Mouse (Mus musculus) forebrain, embryonic 11.5 days (tissue): ENCODE data around the gene Grk6. TPM values are rescaled to one million over a fixed set of nuclear protein-coding genes. Genes with fewer than 3 reads are reported as not detected.

ENCODE experiments used
- ATAC-seq: fragments of 200-750 bp; cut with Nextera tagmentation; replicated peaks from 2 replicates; pipeline ENCODE4 v1.8.0; 2017; ENCODE audit warnings: moderate TSS enrichment; ENCODE audit not compliant: low FRiP score
- DNase-seq: peaks from one replicate; pipeline ENCODE4 v3.0.0-alpha.2; 2017; ENCODE audit warnings: low spot score
- H3K27ac ChIP-seq: fragments of 300-500 bp; sonication (generic); 2 replicates; pipeline ENCODE4 v1.5.1; 2014; ENCODE audit warnings: low read depth, low read length
- H3K27me3 ChIP-seq: fragments of 300-500 bp; sonication (generic); 2 replicates; pipeline ENCODE4 v1.6.1; 2014; ENCODE audit warnings: mild to moderate bottlenecking, low read length, mixed read lengths; ENCODE audit not compliant: control insufficient read depth, insufficient read depth
- H3K36me3 ChIP-seq: fragments of 300-500 bp; sonication (generic); 2 replicates; pipeline ENCODE4 v1.6.1; 2014; ENCODE audit warnings: mild to moderate bottlenecking, low read length, moderate library complexity, mixed read lengths; ENCODE audit not compliant: control insufficient read depth, insufficient read depth
- H3K4me1 ChIP-seq: fragments of 300-500 bp; sonication (generic); replicated peaks from 2 replicates; pipeline ENCODE4 v1.6.1; 2014; ENCODE audit warnings: low read length, mixed read lengths; ENCODE audit not compliant: control insufficient read depth, insufficient read depth
- H3K4me2 ChIP-seq: fragments of 300-500 bp; sonication (generic); 2 replicates; pipeline ENCODE4 v1.6.1; 2014; ENCODE audit warnings: low read depth, mild to moderate bottlenecking, low read length, moderate library complexity, mixed read lengths; ENCODE audit not compliant: severe bottlenecking
- H3K4me3 ChIP-seq: fragments of 300-500 bp; sonication (generic); 2 replicates; pipeline ENCODE4 v1.5.1; 2014; ENCODE audit warnings: low read depth, low read length
- H3K9ac ChIP-seq: fragments of 300-500 bp; sonication (generic); 2 replicates; pipeline ENCODE4 v1.6.1; 2014; ENCODE audit warnings: low read length
- H3K9me3 ChIP-seq: fragments of 300-500 bp; sonication (generic); 2 replicates; pipeline ENCODE4 v1.6.1; 2016; ENCODE audit warnings: low read length, mixed read lengths; ENCODE audit not compliant: control insufficient read depth
- WGBS: fragments of 180-500 bp; shearing (Covaris S2); extraction: QIAGEN DNeasy Blood & Tissue Kit; methylation state at CpG from one replicate; pipeline ENCODE4 v1.1.7; 2014; 5-methylcytosine and 5-hydroxymethylcytosine counted together
- polyA plus RNA-seq: library from polyadenylated mRNA; unstranded; fragments of >200 nt; fragmentation: Nextera tagmentation; extraction: Ambion mirVana; gene quantifications from 2 replicates; pipeline ENCODE4 v1.2.1, GENCODE M21; 2014

The Grk6 gene
- 69.5 and 79.2 TPM in 2 replicates for polyA plus RNA-seq

GRCm38 (mm10) chr13:55444937-55445315, at the start of gene Grk6:
Gene Grk6 (plus strand): TSS chr13:55445072.
- peaks cover 8% of the 10 kb centered on the region; the same call in 1 of the 2 replicates for H3K4me1 ChIP-seq
- H3K4me2 ChIP-seq, result peak within 1 kb of the TSS; percentile 86
- H3K9ac ChIP-seq, result peak within 1 kb of the TSS; percentile 94
- H3K4me3 ChIP-seq, result peak within 1 kb of the TSS; percentile 90
- H3K9me3 ChIP-seq, result no peaks in the 10 kb centered on the region
- H3K27me3 ChIP-seq, result no peaks in the 10 kb centered on the region
- H3K36me3 ChIP-seq, result no peaks in the 10 kb centered on the region
- peak within 1 kb of the TSS; percentile 87 for H3K27ac ChIP-seq
- WGBS, result under 1% methylated on average over 35 of the region's 35 CpGs
- DNase-seq, result peak; percentile 99
- ATAC-seq, result peak; percentile 96

- H3K27me3 ChIP-seq, result no peaks in the 10 kb centered on the region
- ATAC-seq, result no peak
- 90% methylated on average over 1 of the region's 1 CpGs for WGBS
Measured at GRCm38 (mm10) chr13:55398088-55398487, 46.8 kb upstream of the Grk6 start, which contains the start of gene Slc34a1. Gene Slc34a1 (plus strand): TSS chr13:55398187.

DNA sequence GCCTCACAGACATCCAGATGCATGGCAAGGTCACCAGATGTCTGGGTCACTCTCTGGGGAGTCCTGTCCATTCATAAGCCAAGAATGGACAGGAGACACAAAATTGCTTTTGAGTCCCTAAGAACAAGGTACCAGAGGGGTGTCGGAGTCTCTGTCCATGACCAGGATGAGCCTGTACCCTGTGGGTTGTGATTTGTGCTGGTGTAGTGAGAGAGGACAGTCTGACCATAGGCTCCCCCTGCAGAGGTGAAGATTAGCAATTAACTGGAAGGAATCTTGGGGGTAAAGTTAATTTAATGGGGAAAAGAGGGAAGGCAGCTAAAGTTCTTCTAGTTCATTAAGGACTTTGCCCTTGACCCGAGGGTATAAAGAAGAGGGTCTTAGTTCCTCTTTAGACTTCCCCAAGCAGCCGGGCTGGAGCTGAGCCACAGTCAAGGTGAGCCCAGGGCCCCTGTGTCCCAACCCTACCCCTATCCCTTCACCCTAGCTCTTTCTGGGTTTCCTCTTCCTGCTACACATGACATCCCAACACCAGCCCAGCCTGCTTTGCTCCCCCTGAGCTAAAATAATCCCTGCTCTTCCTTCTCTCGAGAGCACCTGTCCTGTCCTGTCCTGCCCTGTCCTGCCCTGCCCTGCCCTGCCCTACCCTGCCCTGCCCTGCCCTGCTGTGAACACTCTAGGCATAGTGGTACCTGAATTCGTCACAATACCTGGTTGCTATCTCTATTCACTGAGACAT, 45.4 kb upstream of the Grk6 start:
- Histone ChIP-seq H3K4me1 (no peaks in the 10 kb centered on the region), H3K27ac (no peak overlapping the region), H3K4me3 (no peak overlapping the region), H3K27me3 (no peaks in the 10 kb centered on the region), H3K4me2 (no peak overlapping the region), H3K9me3 (no peaks in the 10 kb centered on the region), H3K36me3 (no peaks in the 10 kb centered on the region), H3K9ac (no peak overlapping the region)
- WGBS, result 66% methylated on average over 5 of the region's 5 CpGs
- DNase-seq (no peak), ATAC-seq (no peak)

More at GRCm38 (mm10) chr13:55398088-55398487, 46.8 kb upstream of the Grk6 start, which contains the start of gene Slc34a1:
- Histone ChIP-seq H3K4me2 (no peak within 1 kb of the TSS), H3K4me1 (no peaks in the 10 kb centered on the region), H3K9me3 (no peaks in the 10 kb centered on the region), H3K9ac (no peak within 1 kb of the TSS), H3K36me3 (no peaks in the 10 kb centered on the region), H3K27ac (no peak within 1 kb of the TSS), H3K4me3 (no peak within 1 kb of the TSS)
- DNase-seq, result no peak

DNA sequence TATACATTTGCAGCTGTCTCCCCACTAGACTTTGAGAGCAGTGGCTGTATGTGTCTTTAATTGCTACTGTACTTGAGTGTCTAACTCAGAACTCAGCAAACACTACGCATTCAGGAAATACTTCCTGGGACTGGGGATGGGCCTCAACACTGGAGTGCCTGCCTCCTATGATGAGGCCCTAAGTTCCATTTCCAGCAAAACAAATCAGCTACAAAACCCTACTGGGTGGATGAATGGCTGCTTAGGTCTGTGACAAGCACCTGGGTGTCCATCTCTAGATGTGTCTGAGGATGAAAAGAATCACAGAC, 44.9 kb upstream of the Grk6 start:
- Histone ChIP-seq H3K9me3 (no peaks in the 10 kb centered on the region), H3K4me2 (no peak overlapping the region), H3K27me3 (no peaks in the 10 kb centered on the region), H3K27ac (no peak overlapping the region), H3K36me3 (no peaks in the 10 kb centered on the region), H3K4me1 (no peaks in the 10 kb centered on the region), H3K9ac (no peak overlapping the region), H3K4me3 (no peak overlapping the region)
- no peak for ATAC-seq
- WGBS, result 92% methylated on average over 1 of the region's 1 CpGs
- no peak for DNase-seq

DNA sequence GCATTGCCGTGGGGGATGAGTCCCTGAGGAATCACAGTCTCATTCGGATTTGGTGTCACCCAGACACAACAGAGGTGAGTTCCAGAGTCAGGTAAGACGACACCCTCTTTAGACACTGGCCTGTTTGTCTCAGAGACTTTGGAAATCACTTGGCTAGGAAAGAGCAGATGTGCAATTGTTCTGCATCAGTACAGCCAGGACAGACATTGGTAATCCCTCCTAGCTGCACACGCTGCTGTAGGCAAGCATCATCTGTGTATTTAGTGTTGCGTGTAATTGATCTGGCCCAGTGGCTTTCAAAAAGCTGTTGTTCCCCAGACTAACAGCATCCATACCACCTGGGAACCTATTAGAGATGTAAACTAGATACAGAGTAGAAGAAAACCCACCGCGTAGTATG, 41.6 kb upstream of the Grk6 start:
- ATAC-seq, result no peak
- peaks cover 7% of the 10 kb centered on the region; the same call in 1 of the 2 replicates for H3K4me1 ChIP-seq
- DNase-seq, result no peak
- H3K4me2 ChIP-seq, result no peak overlapping the region
- H3K27me3 ChIP-seq, result no peaks in the 10 kb centered on the region
- no peak overlapping the region for H3K27ac ChIP-seq
- 79% methylated on average over 7 of the region's 7 CpGs for WGBS
- no peaks in the 10 kb centered on the region for H3K36me3 ChIP-seq
- no peak overlapping the region for H3K9ac ChIP-seq
- no peak overlapping the region for H3K4me3 ChIP-seq
- H3K9me3 ChIP-seq, result no peaks in the 10 kb centered on the region

DNA sequence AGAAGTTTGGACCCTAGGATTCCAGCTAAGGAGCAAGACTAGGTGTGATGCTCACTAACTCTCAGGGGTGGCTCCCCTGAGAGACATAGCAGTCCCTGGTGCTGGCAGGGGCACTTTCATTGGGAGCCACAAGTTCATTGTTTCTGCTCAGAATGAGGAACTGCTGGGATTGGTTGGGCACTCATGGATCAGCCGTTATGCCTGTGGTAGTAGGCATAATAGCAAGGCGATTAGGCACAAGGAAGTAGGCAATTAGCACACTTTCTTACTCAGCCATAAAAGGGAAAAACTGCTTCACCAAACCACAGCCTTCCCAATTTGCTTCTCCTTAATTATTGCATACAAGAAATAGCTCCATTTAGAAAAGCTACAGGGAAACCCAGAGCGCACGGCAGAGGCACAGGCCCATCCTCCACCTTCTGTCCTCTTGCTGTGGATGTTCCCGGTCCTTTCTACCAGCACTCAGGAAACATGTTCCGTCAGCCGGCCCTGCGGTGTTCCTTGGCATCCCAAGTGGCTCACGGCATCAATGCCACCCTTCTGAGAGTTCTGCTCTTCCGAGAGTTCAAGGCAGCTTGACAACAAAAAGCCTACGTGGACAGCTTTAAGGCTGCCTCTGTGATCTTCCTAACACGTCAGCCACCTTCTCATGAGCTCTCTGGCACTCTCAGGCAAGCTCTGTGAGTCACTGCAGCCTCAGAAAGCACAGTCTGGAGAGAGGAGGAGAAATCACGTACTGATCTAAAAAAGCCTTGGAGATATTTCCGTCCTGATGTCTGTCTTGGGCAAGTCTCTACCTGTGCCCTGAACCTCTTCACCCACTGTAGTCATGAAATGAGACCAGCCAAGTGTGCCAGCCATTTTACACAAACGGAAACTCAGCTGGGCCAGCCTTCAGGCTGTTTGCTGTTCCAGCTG, 40.7 kb upstream of the Grk6 start:
- ATAC-seq (no peak), DNase-seq (no peak)
- no peaks in the 10 kb centered on the region for H3K27me3 ChIP-seq
- no peaks in the 10 kb centered on the region for H3K36me3 ChIP-seq
- H3K27ac ChIP-seq, result 0 out of 2 replicates have a peak overlapping the region, but pooled peaks have one; percentile 21
- WGBS, result 68% methylated on average over 15 of the region's 15 CpGs
- no peak overlapping the region for H3K9ac ChIP-seq
- no peak overlapping the region for H3K4me3 ChIP-seq
- H3K4me2 ChIP-seq, result no peak overlapping the region
- H3K4me1 ChIP-seq, result peaks cover 7% of the 10 kb centered on the region; the same call in 1 of the 2 replicates
- no peaks in the 10 kb centered on the region for H3K9me3 ChIP-seq

GRCm38 (mm10) chr13:55404853-55405782, 39.8 kb upstream of the Grk6 start:
- no peaks in the 10 kb centered on the region for H3K27me3 ChIP-seq
- no peak overlapping the region for H3K4me3 ChIP-seq
- WGBS, result 18% methylated on average over 11 of the region's 11 CpGs
- H3K4me2 ChIP-seq, result no peak overlapping the region
- peak; percentile 90 for DNase-seq
- H3K9ac ChIP-seq, result peak overlapping the region; percentile 44
- peak; percentile 87 for ATAC-seq
- peaks cover 7% of the 10 kb centered on the region; the same call in 1 of the 2 replicates for H3K4me1 ChIP-seq
- no peaks in the 10 kb centered on the region for H3K36me3 ChIP-seq
- H3K9me3 ChIP-seq, result no peaks in the 10 kb centered on the region
- 0 out of 2 replicates have a peak overlapping the region, but pooled peaks have one; percentile 2 for H3K27ac ChIP-seq
